Mouse (Mus musculus) ES-Bruce4 (cell line): ENCODE results near the gene Clic5.

Experiments
- CTCF ChIP-seq: IDR thresholded peaks from one replicate; pipeline ENCODE4 v1.8.1; 2011; ENCODE audit warnings: low read depth, low read length
- POLR2A ChIP-seq: IDR thresholded peaks from one replicate; pipeline ENCODE4 v1.8.1; 2011; ENCODE audit warnings: low read length; ENCODE audit not compliant: insufficient read depth

- TF ChIP-seq CTCF (no peak), POLR2A (no peak)
Measured at GRCm38 (mm10) chr17:44230083-44230482, 41.7 kb downstream of the Clic5 start.
